Mouse (Mus musculus): Measurements from ENCODE around the gene Arhgap10. TPM values are rescaled to one million over a fixed set of nuclear protein-coding genes. Genes with fewer than 3 reads are reported as not detected.

The Arhgap10 gene
- polyA plus RNA-seq, 1 experiment from 2014 or later: 34.1 TPM

GRCm38 (mm10) chr8:77436013-77436990 is 81.5 kb downstream of the Arhgap10 start:
- Histone ChIP-seq H3K36me3 (no peaks in the 10 kb centered on the region), H3K4me3 (replicated peaks) (no peak overlapping the region), H3K27me3 (no peaks in the 10 kb centered on the region), H3K27ac (peak overlapping the region; percentile 57), H3K9ac (no peak overlapping the region), H3K4me2 (no peak overlapping the region), H3K4me1 (peaks cover 56% of the 10 kb centered on the region), H3K9me3 (replicated peaks) (no peaks in the 10 kb centered on the region)
- ATAC-seq (replicated peaks; ENCODE audit: low FRiP score): no peak; the same call in 1 of the 2 replicates
- WGBS: 34% methylated on average over 15 of the region's 15 CpGs

- Histone ChIP-seq H3K27me3 (no peaks in the 10 kb centered on the region), H3K36me3 (peaks cover 14% of the 10 kb centered on the region; the same call in 1 of the 2 replicates), H3K9ac (no peak overlapping the region), H3K4me2 (no peak overlapping the region), H3K27ac (peak overlapping the region; percentile 46; the same call in 1 of the 2 replicates), H3K4me3 (replicated peaks) (no peak overlapping the region), H3K9me3 (replicated peaks) (no peaks in the 10 kb centered on the region), H3K4me1 (peaks cover 44% of the 10 kb centered on the region)
- ATAC-seq (replicated peaks; ENCODE audit: low FRiP score): no peak
- 67% methylated on average over 4 of the region's 4 CpGs for WGBS
These were observed 84.5 kb downstream of the Arhgap10 start for GRCm38 (mm10) chr8:77433221-77433620.

GRCm38 (mm10) chr8:77432726-77433125 is 85.0 kb downstream of the Arhgap10 start:
- peaks cover 39% of the 10 kb centered on the region for H3K4me1 ChIP-seq
- 57% methylated on average over 10 of the region's 10 CpGs for WGBS
- H3K9me3 ChIP-seq (replicated peaks): no peaks in the 10 kb centered on the region
- H3K4me3 ChIP-seq (replicated peaks): no peak overlapping the region
- peak overlapping the region; percentile 46 for H3K27ac ChIP-seq
- no peak overlapping the region for H3K4me2 ChIP-seq
- no peaks in the 10 kb centered on the region for H3K27me3 ChIP-seq
- peaks cover 14% of the 10 kb centered on the region; the same call in 1 of the 2 replicates for H3K36me3 ChIP-seq
- H3K9ac ChIP-seq: no peak overlapping the region
- no peak for ATAC-seq (replicated peaks; ENCODE audit: low FRiP score)

GRCm38 (mm10) chr8:77428420-77428819 is 89.3 kb downstream of the Arhgap10 start:
- no peak overlapping the region for H3K27ac ChIP-seq
- H3K9me3 ChIP-seq (replicated peaks): no peaks in the 10 kb centered on the region
- no peak overlapping the region for H3K9ac ChIP-seq
- no peak for ATAC-seq (replicated peaks; ENCODE audit: low FRiP score)
- H3K36me3 ChIP-seq: peaks cover 33% of the 10 kb centered on the region
- peaks cover 15% of the 10 kb centered on the region for H3K4me1 ChIP-seq
- no peak overlapping the region for H3K4me3 ChIP-seq (replicated peaks)
- H3K4me2 ChIP-seq: no peak overlapping the region
- no peaks in the 10 kb centered on the region for H3K27me3 ChIP-seq
- WGBS: 77% methylated on average over 4 of the region's 4 CpGs

GRCm38 (mm10) chr8:77428015-77428414 is 89.7 kb downstream of the Arhgap10 start:
- no peak for ATAC-seq (replicated peaks; ENCODE audit: low FRiP score)
- 77% methylated on average over 6 of the region's 6 CpGs for WGBS

GRCm38 (mm10) chr8:77427438-77427837 is 90.3 kb downstream of the Arhgap10 start:
- Histone ChIP-seq H3K27me3 (no peaks in the 10 kb centered on the region), H3K9me3 (replicated peaks) (no peaks in the 10 kb centered on the region), H3K4me2 (no peak overlapping the region), H3K27ac (no peak overlapping the region), H3K4me1 (peaks cover 5% of the 10 kb centered on the region), H3K36me3 (peaks cover 41% of the 10 kb centered on the region), H3K9ac (no peak overlapping the region), H3K4me3 (replicated peaks) (no peak overlapping the region)
- no peak for ATAC-seq (replicated peaks; ENCODE audit: low FRiP score)
- WGBS: 85% methylated on average over 9 of the region's 9 CpGs

More at GRCm38 (mm10) chr8:77428015-77428414, 89.7 kb downstream of the Arhgap10 start:
- peaks cover 38% of the 10 kb centered on the region for H3K36me3 ChIP-seq
- no peak overlapping the region for H3K27ac ChIP-seq
- H3K27me3 ChIP-seq: no peaks in the 10 kb centered on the region
- H3K4me2 ChIP-seq: no peak overlapping the region
- no peak overlapping the region for H3K4me3 ChIP-seq (replicated peaks)
- no peaks in the 10 kb centered on the region for H3K9me3 ChIP-seq (replicated peaks)
- no peak overlapping the region for H3K9ac ChIP-seq
- H3K4me1 ChIP-seq: peaks cover 10% of the 10 kb centered on the region

- peaks cover 42% of the 10 kb centered on the region for H3K36me3 ChIP-seq
- H3K4me1 ChIP-seq: peaks cover 5% of the 10 kb centered on the region; the same call in 1 of the 2 replicates
- H3K4me3 ChIP-seq (replicated peaks): no peak overlapping the region
- H3K27ac ChIP-seq: no peak overlapping the region
- no peak for ATAC-seq (replicated peaks; ENCODE audit: low FRiP score)
- 74% methylated on average over 5 of the region's 6 CpGs for WGBS
- no peak overlapping the region for H3K9ac ChIP-seq
- H3K4me2 ChIP-seq: no peak overlapping the region
- no peaks in the 10 kb centered on the region for H3K27me3 ChIP-seq
- H3K9me3 ChIP-seq (replicated peaks): no peaks in the 10 kb centered on the region
These were observed 93.9 kb downstream of the Arhgap10 start for GRCm38 (mm10) chr8:77423850-77424249.

- Histone ChIP-seq H3K4me2 (no peak overlapping the region), H3K9me3 (replicated peaks) (no peaks in the 10 kb centered on the region), H3K27me3 (no peaks in the 10 kb centered on the region), H3K36me3 (peaks cover 46% of the 10 kb centered on the region), H3K27ac (0 out of 2 replicates have a peak overlapping the region, but pooled peaks have one; percentile 18), H3K4me3 (replicated peaks) (no peak overlapping the region), H3K9ac (no peak overlapping the region), H3K4me1 (peaks cover 5% of the 10 kb centered on the region; the same call in 1 of the 2 replicates)
- 84% methylated on average over 15 of the region's 15 CpGs for WGBS
- ATAC-seq (replicated peaks; ENCODE audit: low FRiP score): no peak
These were observed 95.0 kb downstream of the Arhgap10 start for GRCm38 (mm10) chr8:77422632-77423252.

GRCm38 (mm10) chr8:77421596-77421995 is 96.2 kb downstream of the Arhgap10 start:
- peaks cover 9% of the 10 kb centered on the region; the same call in 1 of the 2 replicates for H3K4me1 ChIP-seq
- no peaks in the 10 kb centered on the region for H3K9me3 ChIP-seq (replicated peaks)
- 88% methylated on average over 13 of the region's 13 CpGs for WGBS
- peaks cover 46% of the 10 kb centered on the region for H3K36me3 ChIP-seq
- H3K27ac ChIP-seq: no peak overlapping the region
- H3K27me3 ChIP-seq: no peaks in the 10 kb centered on the region
- H3K9ac ChIP-seq: no peak overlapping the region
- H3K4me2 ChIP-seq: no peak overlapping the region
- no peak overlapping the region for H3K4me3 ChIP-seq (replicated peaks)
- ATAC-seq (replicated peaks; ENCODE audit: low FRiP score): no peak

- Histone ChIP-seq H3K9ac (no peak overlapping the region), H3K4me3 (replicated peaks) (no peak overlapping the region), H3K9me3 (replicated peaks) (no peaks in the 10 kb centered on the region), H3K36me3 (peaks cover 43% of the 10 kb centered on the region), H3K4me2 (no peak overlapping the region), H3K4me1 (peaks cover 16% of the 10 kb centered on the region), H3K27me3 (no peaks in the 10 kb centered on the region), H3K27ac (no peak overlapping the region)
- WGBS: 52% methylated on average over 4 of the region's 4 CpGs
- no peak for ATAC-seq (replicated peaks; ENCODE audit: low FRiP score)
These were observed 98.0 kb downstream of the Arhgap10 start for GRCm38 (mm10) chr8:77419731-77420130.

- Histone ChIP-seq H3K4me3 (replicated peaks) (no peak overlapping the region), H3K36me3 (peaks cover 47% of the 10 kb centered on the region), H3K27ac (peak overlapping the region; percentile 6; the same call in 1 of the 2 replicates), H3K4me2 (no peak overlapping the region), H3K9ac (no peak overlapping the region), H3K4me1 (peaks cover 15% of the 10 kb centered on the region), H3K27me3 (no peaks in the 10 kb centered on the region), H3K9me3 (replicated peaks) (no peaks in the 10 kb centered on the region)
- ATAC-seq (replicated peaks; ENCODE audit: low FRiP score): peak; percentile 77
- WGBS: 3% methylated on average over 5 of the region's 5 CpGs
These were observed 101.0 kb downstream of the Arhgap10 start for GRCm38 (mm10) chr8:77416738-77417137.

- Histone ChIP-seq H3K9ac (no peak overlapping the region), H3K9me3 (replicated peaks) (no peaks in the 10 kb centered on the region), H3K4me2 (no peak overlapping the region), H3K27me3 (no peaks in the 10 kb centered on the region), H3K4me1 (peaks cover 13% of the 10 kb centered on the region), H3K4me3 (replicated peaks) (no peak overlapping the region), H3K36me3 (peaks cover 51% of the 10 kb centered on the region), H3K27ac (no peak overlapping the region)
- peak; percentile 61; the same call in 1 of the 2 replicates for ATAC-seq (replicated peaks; ENCODE audit: low FRiP score)
- 36% methylated on average over 4 of the region's 5 CpGs for WGBS
These were observed 101.7 kb downstream of the Arhgap10 start for GRCm38 (mm10) chr8:77416034-77416433.

Measured in kidney, embryonic 15.5 days (tissue).